Mouse (Mus musculus) layer of hippocampus, postnatal 10 days (tissue): ENCODE results near the gene Ndufs2. TPM values are rescaled to one million over a fixed set of nuclear protein-coding genes. Genes with fewer than 3 reads are reported as not detected.

ENCODE experiments used
- DNase-seq, 2 experiments: peaks; one replicate each; pipeline ENCODE4 v3.0.0; 2021; ENCODE audit warnings: low spot score in 2 of 2
- total RNA-seq, 2 experiments: library from RNA; stranded (reverse); gene quantifications; 2 replicates each; pipeline ENCODE4 v1.2.3; 2021

The Ndufs2 gene
- total RNA-seq, 2 experiments from 2014 or later, result 235 to 249 TPM

- DNase-seq, result no peak
Measured at GRCm38 (mm10) chr1:171279012-171279705, 28.0 kb upstream of the Ndufs2 start.

GRCm38 (mm10) chr1:171278436-171278835 is 27.2 kb upstream of the Ndufs2 start:
- DNase-seq, result no peak

GRCm38 (mm10) chr1:171277736-171278135 is 26.5 kb upstream of the Ndufs2 start:
- no peak for DNase-seq

GRCm38 (mm10) chr1:171276110-171276748 is 25.0 kb upstream of the Ndufs2 start:
- DNase-seq, result no peak

- no peak for DNase-seq
Measured at GRCm38 (mm10) chr1:171275144-171275734, 24.1 kb upstream of the Ndufs2 start.

- DNase-seq, result no peak
Measured at GRCm38 (mm10) chr1:171274171-171274570, 23.0 kb upstream of the Ndufs2 start.

GRCm38 (mm10) chr1:171272086-171272485 is 20.9 kb upstream of the Ndufs2 start:
- no peak for DNase-seq

- no peak for DNase-seq
Measured at GRCm38 (mm10) chr1:171271622-171272021, 20.4 kb upstream of the Ndufs2 start.

- no peak for DNase-seq
Measured at GRCm38 (mm10) chr1:171271196-171271595, 20.0 kb upstream of the Ndufs2 start.

- no peak for DNase-seq
Measured at GRCm38 (mm10) chr1:171270573-171270900, 19.3 kb upstream of the Ndufs2 start.

- peak; percentile 95 to 96 for DNase-seq
Measured at GRCm38 (mm10) chr1:171269848-171270572, 18.8 kb upstream of the Ndufs2 start, which contains the start of gene B4galt3. B4galt3 (plus strand) TSS chr1:171270328.

- DNase-seq, result no peak
Measured at GRCm38 (mm10) chr1:171268341-171268740, 17.2 kb upstream of the Ndufs2 start.

- no peak for DNase-seq
Measured at GRCm38 (mm10) chr1:171265971-171266744, 15.0 kb upstream of the Ndufs2 start.

GRCm38 (mm10) chr1:171263666-171264461 is 12.7 kb upstream of the Ndufs2 start:
- DNase-seq, result no peak

GRCm38 (mm10) chr1:171263185-171263611 is 12.0 kb upstream of the Ndufs2 start:
- peak in 1 of 2 experiments; percentile 61 for DNase-seq

- DNase-seq, result peak; percentile 76 to 81
Measured at GRCm38 (mm10) chr1:171262594-171263130, 11.5 kb upstream of the Ndufs2 start.

GRCm38 (mm10) chr1:171260316-171260715 is 9.1 kb upstream of the Ndufs2 start:
- DNase-seq, result no peak

GRCm38 (mm10) chr1:171258921-171259320 is 7.7 kb upstream of the Ndufs2 start:
- DNase-seq, result no peak

GRCm38 (mm10) chr1:171257781-171258180 is 6.6 kb upstream of the Ndufs2 start:
- DNase-seq, result no peak
